Mouse (Mus musculus): ENCODE data around the gene Rex1bd. TPM values are rescaled to one million over a fixed set of nuclear protein-coding genes. Genes with fewer than 3 reads are reported as not detected.
A peak's percentile ranks its signal among the peaks of the same experiment; 100 is the strongest.

Rex1bd gene
- total and polyA plus RNA-seq, 2 experiments from 2014 or later, result 140 to 190 TPM

DNA sequence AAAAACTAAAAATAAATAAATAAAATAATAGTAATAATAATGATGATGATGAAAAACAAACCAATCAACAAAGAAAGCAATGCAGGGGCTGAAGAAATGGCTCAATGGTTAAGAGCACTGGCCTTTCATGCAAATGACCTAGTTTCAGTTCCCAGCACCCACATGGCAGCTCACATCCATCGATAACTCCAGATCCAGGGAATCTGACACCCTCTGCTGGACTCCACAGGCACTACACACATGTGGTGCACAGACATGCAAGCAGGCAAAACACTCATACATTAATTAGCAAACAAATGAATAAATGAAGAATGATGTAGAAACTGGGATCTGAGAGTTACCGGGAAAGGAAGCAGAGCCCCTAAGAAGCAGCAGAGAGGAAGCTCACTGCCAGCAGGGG, 46.9 kb downstream of the Rex1bd start:
- Histone ChIP-seq H3K36me3 (ENCODE audit: insufficient read depth, low read length) (no peaks in the 10 kb centered on the region), H3K4me2 (ENCODE audit: low read depth, low read length) (no peak overlapping the region), H3K4me3 (ENCODE audit: low read length) (no peak overlapping the region), H3K27me3 (ENCODE audit: insufficient read depth, low read length) (no peaks in the 10 kb centered on the region), H3K9me3 (ENCODE audit: low read length) (no peaks in the 10 kb centered on the region), H3K27ac (no peak overlapping the region), H3K9ac (replicated peaks; ENCODE audit: low read length) (no peak overlapping the region), H3K4me1 (ENCODE audit: insufficient read depth, low read length) (0 out of 2 replicates have a peak, but pooled peaks cover 3% of the 10 kb centered on the region)
- whole genome bisulfite sequencing, result 95% methylated on average over 2 of the region's 2 CpGs
- no peak for DNase-seq (ENCODE audit: low spot score)
- peak; percentile 16; the same call in 1 of the 2 replicates for TF ChIP-seq CTCF (IDR thresholded peaks at IDR 0.05; ENCODE audit: low read depth)
- no peak for ATAC-seq

DNA sequence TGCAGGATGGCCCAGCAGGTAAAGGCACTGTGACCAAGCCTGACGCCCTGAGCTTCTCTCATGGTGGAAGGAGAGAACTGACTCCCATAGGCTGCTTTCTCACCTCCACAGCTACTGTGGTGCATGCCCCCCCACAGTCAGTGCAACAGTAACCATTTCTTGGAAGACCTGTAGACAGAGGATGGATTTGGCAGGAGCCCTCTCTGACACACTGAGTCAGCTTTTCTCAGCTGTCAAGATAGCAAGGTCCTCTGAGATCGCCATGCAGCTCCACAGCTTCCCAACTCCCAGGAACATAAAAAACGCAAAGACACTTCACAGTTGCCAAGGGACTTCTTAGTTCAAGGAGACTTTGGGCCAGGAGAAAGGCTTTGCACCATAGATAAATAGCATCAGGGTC, 48.1 kb downstream of the Rex1bd start:
- ATAC-seq (no peak), DNase-seq (ENCODE audit: low spot score) (no peak)
- H3K9ac ChIP-seq (replicated peaks; ENCODE audit: low read length), result 0 out of 2 replicates have a peak overlapping the region, but pooled peaks have one; percentile 24
- no peak overlapping the region for H3K4me3 ChIP-seq (ENCODE audit: low read length)
- H3K27ac ChIP-seq, result no peak overlapping the region
- H3K27me3 ChIP-seq (ENCODE audit: insufficient read depth, low read length), result no peaks in the 10 kb centered on the region
- H3K4me1 ChIP-seq (ENCODE audit: insufficient read depth, low read length), result 0 out of 2 replicates have a peak, but pooled peaks cover 3% of the 10 kb centered on the region
- 94% methylated on average over 3 of the region's 3 CpGs for WGBS
- TF ChIP-seq CTCF (IDR thresholded peaks at IDR 0.05; ENCODE audit: low read depth), result no peak
- no peaks in the 10 kb centered on the region for H3K9me3 ChIP-seq (ENCODE audit: low read length)
- no peaks in the 10 kb centered on the region for H3K36me3 ChIP-seq (ENCODE audit: insufficient read depth, low read length)
- no peak overlapping the region for H3K4me2 ChIP-seq (ENCODE audit: low read depth, low read length)

DNA sequence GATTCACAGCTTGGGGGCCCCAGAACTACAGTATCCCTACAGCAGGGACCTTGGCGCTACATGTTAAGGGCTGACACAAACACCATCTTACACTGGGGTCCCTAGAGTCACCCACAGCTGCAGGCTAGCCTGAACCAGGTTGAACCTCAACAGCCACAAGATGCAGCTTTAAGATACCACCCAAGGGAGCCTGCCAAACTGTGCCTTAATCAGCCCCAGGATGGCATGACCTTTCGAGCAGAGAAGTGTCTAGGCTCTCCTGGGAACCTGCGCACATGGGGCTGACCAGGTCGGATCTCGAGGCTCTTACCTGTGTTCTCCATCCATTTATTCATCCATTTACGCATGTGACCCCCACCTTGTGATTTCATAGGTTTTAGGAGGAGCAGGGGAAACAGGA, 48.7 kb downstream of the Rex1bd start:
- no peaks in the 10 kb centered on the region for H3K36me3 ChIP-seq (ENCODE audit: insufficient read depth, low read length)
- 90% methylated on average over 6 of the region's 6 CpGs for WGBS
- H3K4me3 ChIP-seq (ENCODE audit: low read length), result no peak overlapping the region
- H3K9me3 ChIP-seq (ENCODE audit: low read length), result no peaks in the 10 kb centered on the region
- no peak overlapping the region for H3K4me2 ChIP-seq (ENCODE audit: low read depth, low read length)
- 0 out of 2 replicates have a peak, but pooled peaks cover 3% of the 10 kb centered on the region for H3K4me1 ChIP-seq (ENCODE audit: insufficient read depth, low read length)
- ATAC-seq (no peak), DNase-seq (ENCODE audit: low spot score) (no peak)
- no peak overlapping the region for H3K9ac ChIP-seq (replicated peaks; ENCODE audit: low read length)
- no peak for TF ChIP-seq CTCF (IDR thresholded peaks at IDR 0.05; ENCODE audit: low read depth)
- H3K27ac ChIP-seq, result no peak overlapping the region
- H3K27me3 ChIP-seq (ENCODE audit: insufficient read depth, low read length), result no peaks in the 10 kb centered on the region

DNA sequence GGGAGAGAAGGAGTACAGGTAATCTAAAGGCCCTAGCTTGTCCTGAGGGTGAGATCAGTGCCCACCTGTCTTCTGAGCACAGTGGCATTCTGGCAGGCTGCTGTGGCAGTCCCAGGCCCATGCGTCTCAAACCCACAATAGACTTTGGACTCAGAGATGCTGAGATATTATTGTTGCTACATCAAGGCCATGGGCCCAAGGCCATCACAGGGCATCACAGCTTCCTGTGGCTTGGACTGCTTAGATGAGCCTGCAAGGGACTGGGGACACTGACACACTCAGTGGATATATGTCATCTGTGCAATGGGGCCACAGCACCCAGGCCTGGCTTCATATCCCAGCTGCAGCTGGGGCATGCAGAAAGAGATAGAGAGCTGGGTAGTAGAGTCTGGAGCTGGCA, 49.6 kb downstream of the Rex1bd start:
- Histone ChIP-seq H3K4me3 (ENCODE audit: low read length) (no peak overlapping the region), H3K36me3 (ENCODE audit: insufficient read depth, low read length) (peaks cover 8% of the 10 kb centered on the region; the same call in 1 of the 2 replicates), H3K27ac (no peak overlapping the region), H3K9me3 (ENCODE audit: low read length) (no peaks in the 10 kb centered on the region), H3K9ac (replicated peaks; ENCODE audit: low read length) (no peak overlapping the region), H3K4me1 (ENCODE audit: insufficient read depth, low read length) (0 out of 2 replicates have a peak, but pooled peaks cover 3% of the 10 kb centered on the region), H3K4me2 (ENCODE audit: low read depth, low read length) (no peak overlapping the region), H3K27me3 (ENCODE audit: insufficient read depth, low read length) (no peaks in the 10 kb centered on the region)
- no peak for DNase-seq (ENCODE audit: low spot score)
- no peak for ATAC-seq
- no peak for TF ChIP-seq CTCF (IDR thresholded peaks at IDR 0.05; ENCODE audit: low read depth)
- WGBS, result 88% methylated on average over 1 of the region's 1 CpGs

Other genes starting within 250 kb of the Rex1bd start
- 40.3 and 42.3 TPM in 2 replicates for gene Homer3, start 223.9 kb downstream of the Rex1bd start, total RNA-seq (2014; rRNA removed)
- gene Homer3, start 223.9 kb downstream of the Rex1bd start, polyA plus RNA-seq (2015; fragmentation: Nextera tagmentation; extraction: Ambion mirVana), result 20.4 and 21.2 TPM in 2 replicates
- 36.4 and 53.8 TPM in 2 replicates for gene Ddx49, start 204.3 kb downstream of the Rex1bd start, total RNA-seq (2014; rRNA removed)
- gene Ddx49, start 204.3 kb downstream of the Rex1bd start, polyA plus RNA-seq (2015; fragmentation: Nextera tagmentation; extraction: Ambion mirVana), result 40.4 and 47.5 TPM in 2 replicates
- 126 and 159 TPM in 2 replicates for gene Cope, start 204.2 kb downstream of the Rex1bd start, total RNA-seq (2014; rRNA removed)
- 286 and 291 TPM in 2 replicates for gene Cope, start 204.2 kb downstream of the Rex1bd start, polyA plus RNA-seq (2015; fragmentation: Nextera tagmentation; extraction: Ambion mirVana)
- gene Cers1, start 191.0 kb downstream of the Rex1bd start, total RNA-seq (2014; rRNA removed), result 92.5 and 101 TPM in 2 replicates
- 43.4 and 45.5 TPM in 2 replicates for gene Cers1, start 191.0 kb downstream of the Rex1bd start, polyA plus RNA-seq (2015; fragmentation: Nextera tagmentation; extraction: Ambion mirVana)
- gene Gdf1, start 176.9 kb downstream of the Rex1bd start, total RNA-seq (2014; rRNA removed), result 5.3 and 8.4 TPM in 2 replicates
- gene Gdf1, start 176.9 kb downstream of the Rex1bd start, polyA plus RNA-seq (2015; fragmentation: Nextera tagmentation; extraction: Ambion mirVana), result 6.0 and 6.9 TPM in 2 replicates
- gene Upf1, start 153.5 kb downstream of the Rex1bd start, total RNA-seq (2014; rRNA removed), result 40.4 and 48.4 TPM in 2 replicates
- 8.6 and 10.3 TPM in 2 replicates for gene Upf1, start 153.5 kb downstream of the Rex1bd start, polyA plus RNA-seq (2015; fragmentation: Nextera tagmentation; extraction: Ambion mirVana)
- 0.21 and 0.29 TPM in 2 replicates for gene Comp, start 133.2 kb downstream of the Rex1bd start, total RNA-seq (2014; rRNA removed)
- 0.25 and 0.33 TPM in 2 replicates for gene Comp, start 133.2 kb downstream of the Rex1bd start, polyA plus RNA-seq (2015; fragmentation: Nextera tagmentation; extraction: Ambion mirVana)
- gene Crtc1, start 67.2 kb downstream of the Rex1bd start, total RNA-seq (2014; rRNA removed), result 51.8 and 54.0 TPM in 2 replicates
- 31.5 and 39.3 TPM in 2 replicates for gene Crtc1, start 67.2 kb downstream of the Rex1bd start, polyA plus RNA-seq (2015; fragmentation: Nextera tagmentation; extraction: Ambion mirVana)
- gene Klhl26, start 29.8 kb downstream of the Rex1bd start, total RNA-seq (2014; rRNA removed), result 61.8 and 65.4 TPM in 2 replicates
- gene Klhl26, start 29.8 kb downstream of the Rex1bd start, polyA plus RNA-seq (2015; fragmentation: Nextera tagmentation; extraction: Ambion mirVana), result 33.6 and 35.8 TPM in 2 replicates
- 196 and 198 TPM in 2 replicates for gene Tmem59l, start 19.4 kb downstream of the Rex1bd start, total RNA-seq (2014; rRNA removed)
- gene Tmem59l, start 19.4 kb downstream of the Rex1bd start, polyA plus RNA-seq (2015; fragmentation: Nextera tagmentation; extraction: Ambion mirVana), result 191 and 205 TPM in 2 replicates
- 6.5 and 26.7 TPM in 2 replicates for gene Crlf1, start 13.6 kb downstream of the Rex1bd start, total RNA-seq (2014; rRNA removed)
- 16.3 and 17.3 TPM in 2 replicates for gene Crlf1, start 13.6 kb downstream of the Rex1bd start, polyA plus RNA-seq (2015; fragmentation: Nextera tagmentation; extraction: Ambion mirVana)
- gene Uba52, start 4.0 kb upstream of the Rex1bd start, total RNA-seq (2014; rRNA removed), result 510 and 535 TPM in 2 replicates
- 717 and 784 TPM in 2 replicates for gene Uba52, start 4.0 kb upstream of the Rex1bd start, polyA plus RNA-seq (2015; fragmentation: Nextera tagmentation; extraction: Ambion mirVana)
- gene Fkbp8, start 21.0 kb upstream of the Rex1bd start, total RNA-seq (2014; rRNA removed), result 532 and 593 TPM in 2 replicates
- 343 and 360 TPM in 2 replicates for gene Fkbp8, start 21.0 kb upstream of the Rex1bd start, polyA plus RNA-seq (2015; fragmentation: Nextera tagmentation; extraction: Ambion mirVana)
- gene Kxd1, start 21.2 kb upstream of the Rex1bd start, total RNA-seq (2014; rRNA removed), result 48.7 and 56.8 TPM in 2 replicates
- gene Kxd1, start 21.2 kb upstream of the Rex1bd start, polyA plus RNA-seq (2015; fragmentation: Nextera tagmentation; extraction: Ambion mirVana), result 53.8 and 56.6 TPM in 2 replicates
- gene Ell, start 32.7 kb upstream of the Rex1bd start, total RNA-seq (2014; rRNA removed), result 15.6 and 16.7 TPM in 2 replicates
- 10.0 and 10.8 TPM in 2 replicates for gene Ell, start 32.7 kb upstream of the Rex1bd start, polyA plus RNA-seq (2015; fragmentation: Nextera tagmentation; extraction: Ambion mirVana)
- gene Isyna1, start 87.6 kb upstream of the Rex1bd start, total RNA-seq (2014; rRNA removed), result 152 and 207 TPM in 2 replicates
- gene Isyna1, start 87.6 kb upstream of the Rex1bd start, polyA plus RNA-seq (2015; fragmentation: Nextera tagmentation; extraction: Ambion mirVana), result 99.3 and 113 TPM in 2 replicates
- gene Ssbp4, start 102.1 kb upstream of the Rex1bd start, total RNA-seq (2014; rRNA removed), result 248 and 349 TPM in 2 replicates
- gene Ssbp4, start 102.1 kb upstream of the Rex1bd start, polyA plus RNA-seq (2015; fragmentation: Nextera tagmentation; extraction: Ambion mirVana), result 188 and 189 TPM in 2 replicates
- gene Lrrc25, start 109.4 kb upstream of the Rex1bd start, total RNA-seq (2014; rRNA removed), result 0.65 and 3.3 TPM in 2 replicates
- gene Lrrc25, start 109.4 kb upstream of the Rex1bd start, polyA plus RNA-seq (2015; fragmentation: Nextera tagmentation; extraction: Ambion mirVana), result 1.3 and 1.5 TPM in 2 replicates
- 1.7 TPM in 1 of 2 replicates, not detected in the other for gene Gdf15, start 125.7 kb upstream of the Rex1bd start, total RNA-seq (2014; rRNA removed)
- gene Gdf15, start 125.7 kb upstream of the Rex1bd start, polyA plus RNA-seq (2015; fragmentation: Nextera tagmentation; extraction: Ambion mirVana), result 0.25 and 0.41 TPM in 2 replicates
- gene Pgpep1, start 153.6 kb upstream of the Rex1bd start, total RNA-seq (2014; rRNA removed), result 65.7 and 68.4 TPM in 2 replicates
- 44.2 and 56.5 TPM in 2 replicates for gene Pgpep1, start 153.6 kb upstream of the Rex1bd start, polyA plus RNA-seq (2015; fragmentation: Nextera tagmentation; extraction: Ambion mirVana)
- gene Lsm4, start 166.5 kb upstream of the Rex1bd start, total RNA-seq (2014; rRNA removed), result 301 and 453 TPM in 2 replicates
- 188 and 190 TPM in 2 replicates for gene Lsm4, start 166.5 kb upstream of the Rex1bd start, polyA plus RNA-seq (2015; fragmentation: Nextera tagmentation; extraction: Ambion mirVana)
- gene Jund, start 192.2 kb upstream of the Rex1bd start, total RNA-seq (2014; rRNA removed), result 486 and 650 TPM in 2 replicates
- 90.4 and 96.3 TPM in 2 replicates for gene Jund, start 192.2 kb upstream of the Rex1bd start, polyA plus RNA-seq (2015; fragmentation: Nextera tagmentation; extraction: Ambion mirVana)
- 0.05 and 0.18 TPM in 2 replicates for gene Iqcn, start 196.7 kb upstream of the Rex1bd start, total RNA-seq (2014; rRNA removed)
- 0.05 and 0.08 TPM in 2 replicates for gene Iqcn, start 196.7 kb upstream of the Rex1bd start, polyA plus RNA-seq (2015; fragmentation: Nextera tagmentation; extraction: Ambion mirVana)
- gene Gm3336, start 211.8 kb upstream of the Rex1bd start, total RNA-seq (2014; rRNA removed), result not detected in 2 replicates
- not detected in 2 replicates for gene Gm3336, start 211.8 kb upstream of the Rex1bd start, polyA plus RNA-seq (2015; fragmentation: Nextera tagmentation; extraction: Ambion mirVana)
- 0.26 and 0.72 TPM in 2 replicates for gene Pde4c, start 217.0 kb upstream of the Rex1bd start, total RNA-seq (2014; rRNA removed)
- 0.20 and 0.31 TPM in 2 replicates for gene Pde4c, start 217.0 kb upstream of the Rex1bd start, polyA plus RNA-seq (2015; fragmentation: Nextera tagmentation; extraction: Ambion mirVana)
- gene Rab3a, start 247.9 kb upstream of the Rex1bd start, total RNA-seq (2014; rRNA removed), result 610 and 693 TPM in 2 replicates
- gene Rab3a, start 247.9 kb upstream of the Rex1bd start, polyA plus RNA-seq (2015; fragmentation: Nextera tagmentation; extraction: Ambion mirVana), result 693 and 724 TPM in 2 replicates